Mouse (Mus musculus) spleen, postnatal 14 days (tissue): ENCODE data around the gene Elp1.

Experiments used
- DNase-seq, 2 experiments: peaks; one replicate each; pipeline ENCODE4 v3.0.0; 2021 to 2022; ENCODE audit warnings: low spot score in 2 of 2

The Elp1 gene

DNA sequence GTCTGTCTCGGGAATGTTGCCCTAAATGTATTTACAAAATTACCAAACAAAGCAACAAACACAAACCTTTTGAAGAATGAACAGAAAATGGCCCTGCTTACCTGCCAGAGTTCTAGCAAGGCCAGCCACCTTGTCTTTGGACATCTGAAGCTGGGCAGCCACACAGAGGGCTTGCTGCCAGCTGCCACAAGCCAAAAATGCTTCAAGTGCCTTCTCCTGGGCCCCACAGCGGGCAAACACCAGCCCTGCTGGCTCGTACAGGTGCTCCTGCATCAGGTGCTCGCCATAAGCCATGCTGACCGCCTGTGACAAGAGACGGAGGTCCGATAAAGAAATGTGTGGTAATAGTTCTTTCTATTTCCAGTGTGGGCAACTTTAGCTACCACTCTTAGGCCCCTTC lies 33.2 kb downstream of the Elp1 start:
- DNase-seq = no peak

DNA sequence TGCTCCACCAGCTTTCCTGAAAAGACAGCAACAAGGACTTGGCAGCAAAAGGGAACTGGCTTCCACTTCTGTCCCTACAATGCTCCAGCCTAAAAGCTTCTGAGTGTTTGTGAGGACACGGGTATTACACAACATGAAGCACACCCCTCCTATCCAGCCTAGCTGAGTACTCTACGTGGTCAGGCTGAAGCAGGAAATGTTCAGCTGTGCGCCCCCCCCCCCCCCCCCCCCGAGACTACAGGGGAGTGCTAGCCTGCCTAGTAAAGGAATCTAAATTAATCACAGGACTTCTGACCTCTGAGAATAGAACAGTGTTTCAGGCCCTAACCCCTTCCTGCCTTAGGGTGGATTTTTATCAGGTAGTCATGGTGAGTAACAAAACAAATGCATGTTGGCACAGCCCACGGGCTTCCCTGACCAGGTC lies 34.3 kb downstream of the Elp1 start:
- DNase-seq = no peak

DNA sequence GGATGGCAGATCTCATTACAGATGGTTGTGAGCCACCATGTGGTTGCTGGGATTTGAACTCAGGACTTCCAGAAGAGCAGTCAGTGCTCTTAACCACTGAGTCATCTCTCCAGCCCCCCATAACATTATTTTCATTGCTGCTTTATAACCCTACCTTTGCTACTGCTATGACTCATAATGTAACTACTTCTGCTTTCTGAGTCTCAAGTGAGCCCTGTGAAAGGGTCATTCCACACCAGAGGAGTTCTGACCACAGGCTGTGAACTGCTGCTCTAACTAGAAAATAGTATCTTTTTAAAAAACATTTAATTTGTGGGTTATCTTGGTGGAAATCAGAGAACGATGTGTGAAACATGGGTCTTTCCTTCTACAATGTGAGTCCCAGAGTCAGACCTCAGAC lies 44.4 kb downstream of the Elp1 start:
- DNase-seq = no peak

DNA sequence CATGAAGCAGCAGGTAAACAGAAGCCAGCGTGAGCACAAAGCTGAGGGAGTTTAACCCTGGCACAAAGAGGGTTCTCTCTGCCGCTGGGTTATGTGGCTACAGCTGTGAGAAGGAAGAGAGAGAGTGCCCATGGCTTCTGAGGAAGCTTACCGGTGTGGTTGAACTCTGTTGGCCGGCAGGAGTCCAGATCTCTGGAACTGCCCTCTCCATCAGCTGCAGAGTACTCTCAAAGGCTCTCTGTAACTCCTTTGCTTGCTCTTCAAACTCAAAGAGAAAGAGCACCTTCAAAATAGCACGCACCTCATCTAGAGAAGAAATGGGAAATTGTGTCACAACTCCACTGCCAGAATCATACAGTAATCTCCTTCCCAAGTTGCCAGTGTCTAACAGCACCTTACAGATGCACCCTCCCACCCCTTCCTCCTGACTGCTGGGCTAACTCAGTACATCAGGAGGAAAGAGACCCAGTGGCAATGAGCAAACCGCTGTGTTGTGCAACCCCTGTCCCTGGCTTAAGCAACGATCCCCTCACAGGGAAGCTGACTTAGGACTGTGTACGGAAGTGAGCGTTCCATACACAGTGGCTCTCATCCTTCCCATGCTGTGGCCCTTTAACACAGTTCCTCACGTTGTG lies 45.0 kb downstream of the Elp1 start:
- DNase-seq = no peak

- no peak for DNase-seq
Observed at GRCm38 (mm10) chr4:56756021-56756420, 46.1 kb downstream of the Elp1 start.

GRCm38 (mm10) chr4:56747456-56747855 lies 54.7 kb downstream of the Elp1 start:
- DNase-seq = no peak

DNA sequence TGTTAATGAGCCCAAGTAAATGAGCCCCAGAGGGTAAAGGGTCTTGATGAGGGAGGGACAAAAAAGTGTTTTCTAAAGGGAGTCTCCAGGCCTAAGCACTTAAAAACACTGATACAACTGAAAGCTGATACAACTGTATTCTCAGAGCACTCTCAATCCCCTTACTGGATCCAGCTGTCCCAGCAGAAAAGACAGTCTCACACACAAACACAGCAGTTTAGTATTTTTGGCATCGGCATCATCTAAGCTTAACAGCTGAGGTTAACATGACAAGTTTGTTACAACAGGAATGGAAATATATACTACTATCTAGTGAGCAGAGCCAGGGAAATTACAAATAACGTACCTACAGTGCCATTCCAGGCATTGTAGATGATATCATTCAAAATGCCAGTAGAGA lies 55.8 kb downstream of the Elp1 start:
- no peak for DNase-seq

GRCm38 (mm10) chr4:56743363-56744195 lies 58.6 kb downstream of the Elp1 start, which contains the start of gene Actl7a:
Gene Actl7a (plus strand): TSS chr4:56743413.
- no peak for DNase-seq

GRCm38 (mm10) chr4:56742698-56743097 lies 59.4 kb downstream of the Elp1 start:
- DNase-seq = no peak

DNA sequence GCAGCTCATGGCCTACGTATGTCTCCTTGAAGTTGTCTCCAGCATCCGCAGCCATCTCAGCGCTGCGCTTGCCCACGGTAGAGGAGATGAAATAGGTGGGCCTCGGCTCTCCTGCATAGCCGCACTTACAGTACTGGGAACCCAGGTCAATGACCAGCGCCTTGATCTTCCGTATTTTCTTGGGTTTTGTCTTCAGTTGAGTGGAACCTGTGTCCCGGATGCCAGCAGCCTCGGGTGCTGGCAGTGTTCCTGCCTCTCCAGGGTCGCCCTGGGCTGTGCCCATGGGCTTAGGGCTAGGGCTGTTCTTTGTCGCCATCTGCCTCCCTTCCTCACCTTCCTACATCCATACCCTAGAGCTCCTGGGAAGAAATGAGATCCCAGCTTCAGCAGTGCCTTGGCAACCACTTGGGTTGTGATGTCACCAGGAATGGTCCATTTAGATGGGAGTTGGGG lies 61.1 kb downstream of the Elp1 start, which contains the start of gene Actl7b:
TSS of gene Actl7b (minus strand) at position 403 of the 453 bp plus-strand sequence.
- no peak for DNase-seq

GRCm38 (mm10) chr4:56740611-56741010 lies 61.5 kb downstream of the Elp1 start:
- DNase-seq = no peak

DNA sequence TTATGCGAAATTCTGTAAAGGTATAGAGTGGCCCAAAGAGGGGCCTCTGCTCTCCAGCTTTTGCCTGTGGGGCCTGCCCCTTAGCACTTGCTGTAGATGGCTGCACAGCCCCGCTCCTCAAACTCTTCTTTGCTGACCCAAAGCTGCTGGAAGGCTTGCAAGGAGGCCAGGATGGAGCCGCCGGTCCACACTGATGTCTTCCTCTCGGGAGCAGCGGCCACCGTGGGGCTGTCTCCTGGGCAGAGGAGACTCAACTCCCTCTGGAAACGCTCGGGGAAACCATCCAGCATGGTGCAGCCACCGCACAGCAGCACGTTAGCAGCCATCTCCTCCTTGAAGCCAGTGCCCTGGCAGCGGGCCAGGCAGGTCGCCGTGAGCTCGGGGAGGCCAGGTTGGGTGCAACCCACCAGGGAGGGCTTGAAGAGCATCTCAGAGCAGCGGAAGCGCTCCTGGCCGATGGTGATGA lies 62.1 kb downstream of the Elp1 start, which contains the start of gene Gm26657:
TSS of gene Gm26657 (plus strand) at position 51 of the 466 bp plus-strand sequence.
- no peak for DNase-seq

- no peak for DNase-seq
Observed at GRCm38 (mm10) chr4:56725839-56726238, 76.3 kb downstream of the Elp1 start.

GRCm38 (mm10) chr4:56723237-56723636 lies 78.9 kb downstream of the Elp1 start:
- no peak for DNase-seq

DNA sequence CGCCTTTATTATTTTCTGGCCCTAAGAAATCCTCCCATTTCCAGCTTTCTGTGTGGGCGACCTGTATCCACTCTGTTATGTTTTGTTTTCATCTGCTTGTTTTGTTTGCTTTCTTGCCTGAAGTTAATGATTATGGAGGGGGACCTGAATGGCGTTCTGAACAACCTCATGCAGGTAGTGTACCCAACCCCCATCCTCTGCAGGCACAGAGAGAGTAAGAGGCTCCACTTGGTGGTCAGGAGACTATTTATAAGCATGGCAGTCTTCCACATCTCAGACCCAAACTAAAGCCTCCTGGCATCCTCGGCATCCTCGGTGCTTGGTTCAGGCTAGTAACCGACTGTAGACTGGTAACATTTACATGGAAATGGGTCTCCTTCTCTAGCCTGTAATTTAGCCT lies 79.8 kb downstream of the Elp1 start:
- no peak for DNase-seq

DNA sequence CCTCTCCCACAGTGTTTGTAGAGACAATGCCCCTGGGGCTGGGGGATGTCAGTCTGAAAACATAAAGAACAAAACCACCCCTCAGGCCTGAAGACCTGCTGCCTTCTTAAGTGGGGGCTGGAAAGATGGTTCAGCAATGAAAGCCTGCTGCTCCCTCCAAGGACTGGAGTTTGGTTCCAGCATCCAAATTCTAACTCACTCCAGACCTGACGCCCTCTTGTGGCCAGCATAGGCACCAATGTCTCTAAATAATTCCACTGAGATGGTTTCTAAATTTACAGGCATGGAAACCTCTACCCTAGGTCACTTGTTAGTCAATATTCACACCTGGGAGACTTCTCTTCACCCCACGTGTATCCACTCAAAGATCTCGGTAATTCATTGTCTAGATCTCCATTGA lies 80.7 kb downstream of the Elp1 start:
- no peak for DNase-seq

DNA sequence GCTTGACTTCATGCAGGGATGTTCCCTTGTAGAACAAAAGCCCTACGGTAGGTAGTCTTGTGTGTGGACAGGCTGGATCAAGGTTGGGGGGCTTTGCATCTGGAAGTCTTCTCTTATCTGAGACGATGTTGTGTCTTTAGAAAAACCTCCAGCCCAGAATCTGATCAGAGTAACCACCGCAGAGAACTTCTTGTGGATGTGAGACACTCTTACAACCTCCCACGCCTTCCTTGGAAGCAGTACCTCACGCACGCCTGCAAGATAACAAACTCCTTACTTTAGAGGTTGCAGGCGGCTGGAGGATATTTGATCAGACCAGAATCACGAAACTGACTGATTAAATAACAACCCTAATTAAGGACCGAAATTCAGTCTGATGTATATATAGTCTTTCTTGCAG lies 81.7 kb downstream of the Elp1 start:
- no peak for DNase-seq

DNA sequence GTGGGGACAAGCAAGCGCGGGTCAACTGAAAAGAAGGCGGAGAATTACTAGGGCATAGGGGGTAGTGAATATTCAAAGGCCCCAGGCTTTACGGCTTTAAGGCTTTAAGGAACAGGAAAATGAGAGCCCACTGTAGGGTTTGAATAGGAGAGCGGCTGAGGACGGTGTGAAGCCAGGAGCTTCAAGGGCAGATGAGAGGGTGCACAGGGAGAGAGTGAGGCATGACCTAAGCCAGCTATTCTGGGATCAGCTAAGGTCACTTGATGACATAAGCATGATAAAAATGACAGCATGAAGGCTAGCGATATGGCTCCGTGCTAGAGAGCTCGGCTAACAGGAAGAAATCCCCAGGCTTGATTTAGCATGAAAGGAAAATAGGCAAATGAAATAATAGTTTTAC lies 82.7 kb downstream of the Elp1 start:
- no peak for DNase-seq

DNA sequence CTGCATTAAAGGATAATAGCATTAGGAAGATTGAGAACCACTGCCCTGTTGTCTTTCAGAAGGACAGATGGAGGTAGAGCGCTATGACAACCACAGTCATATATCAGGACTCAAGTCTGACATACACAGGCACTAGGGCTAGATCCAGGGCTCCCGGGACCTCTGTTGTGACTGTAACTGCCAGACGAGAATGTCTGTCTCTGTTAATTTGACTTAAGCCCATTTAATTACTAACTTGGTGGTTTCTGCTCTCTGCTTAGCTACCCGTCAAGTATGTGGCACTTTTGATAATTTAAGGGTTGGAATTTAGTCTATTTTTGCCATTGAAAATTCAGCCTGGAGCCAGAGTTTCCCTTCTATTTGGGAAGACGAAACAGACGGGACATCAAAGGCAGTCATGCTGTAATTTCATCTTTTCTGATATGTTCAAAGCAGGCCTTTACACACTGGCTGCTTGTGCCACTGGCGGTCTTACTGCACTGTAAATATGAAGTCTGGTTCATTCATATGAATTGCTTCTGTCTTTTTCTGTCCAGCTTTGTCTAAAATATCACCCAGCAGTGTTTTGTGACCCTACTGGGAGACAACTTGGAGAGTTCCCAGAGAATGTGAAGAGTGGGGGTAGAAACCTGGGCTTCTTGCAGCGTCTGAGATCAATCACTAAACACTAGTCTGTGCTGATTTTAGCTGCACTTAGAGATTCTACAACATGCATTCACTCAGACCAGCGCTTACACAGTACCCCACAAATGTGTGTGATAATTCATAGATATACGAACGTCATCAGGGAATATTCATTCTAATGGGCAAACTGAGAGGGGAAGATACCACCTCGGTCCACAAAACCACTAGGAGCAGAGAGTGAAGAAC lies 83.3 kb downstream of the Elp1 start:
- DNase-seq = no peak

GRCm38 (mm10) chr4:56717932-56718331 lies 84.2 kb downstream of the Elp1 start:
- DNase-seq = no peak

GRCm38 (mm10) chr4:56716801-56717200 lies 85.3 kb downstream of the Elp1 start:
- DNase-seq = no peak

DNA sequence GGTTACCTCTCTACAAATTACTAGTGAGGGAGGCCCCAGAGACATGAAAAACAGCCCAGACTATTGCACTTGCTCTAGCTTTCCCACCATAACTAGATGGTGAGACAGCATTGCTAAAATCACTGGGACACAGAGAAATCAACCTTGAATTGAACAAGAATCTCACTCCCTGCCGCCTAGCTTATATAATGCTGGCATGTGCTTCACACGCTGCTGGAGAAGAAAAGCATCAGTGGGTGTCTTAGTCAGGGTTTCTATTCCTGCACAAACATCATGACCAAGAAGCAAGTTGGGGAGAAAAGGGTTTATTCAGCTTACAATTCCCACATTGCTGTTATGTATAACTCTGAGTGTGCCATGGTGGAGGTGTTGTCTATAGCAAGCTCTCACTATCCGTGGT lies 89.0 kb downstream of the Elp1 start:
- no peak for DNase-seq
